Mouse (Mus musculus) mammary gland, adult 2 months (tissue): ENCODE results near the gene Fyn. TPM values are rescaled to one million over a fixed set of nuclear protein-coding genes. Genes with fewer than 3 reads are reported as not detected.

Source experiments
- polyA plus RNA-seq: library from polyadenylated mRNA; depleted of rRNA; stranded (reverse); fragments of >200 nt; gene quantifications from 2 replicates; pipeline ENCODE4 v1.2.3, GENCODE M21; 2012; ENCODE audit warnings: low replicate concordance; rRNA removed

Gene Fyn
- 35.9 and 44.5 TPM in 2 replicates for polyA plus RNA-seq

GRCm38 (mm10) chr10:39368572-39369135, at the start of gene Fyn:
Gene Fyn (plus strand): TSS chr10:39368855.

GRCm38 (mm10) chr10:39612633-39612988, 244.0 kb downstream of the Fyn start, which contains the start of gene Traf3ip2:
Gene Traf3ip2 (plus strand): TSS chr10:39612934.

Other genes starting within 250 kb of the Fyn start
- 1.2 and 4.5 TPM in 2 replicates for gene Fam229b, start 234.9 kb upstream of the Fyn start, polyA plus RNA-seq
- 1.3 and 2.2 TPM in 2 replicates for gene Tube1, start 234.9 kb upstream of the Fyn start, polyA plus RNA-seq
- gene Ccn6, start 205.1 kb upstream of the Fyn start, polyA plus RNA-seq: 0.10 and 0.12 TPM in 2 replicates
- gene Traf3ip2, start 244.1 kb downstream of the Fyn start, polyA plus RNA-seq: 36.4 and 40.2 TPM in 2 replicates